Mouse (Mus musculus): ENCODE results near the gene Hsd17b1.

The Hsd17b1 gene

DNA sequence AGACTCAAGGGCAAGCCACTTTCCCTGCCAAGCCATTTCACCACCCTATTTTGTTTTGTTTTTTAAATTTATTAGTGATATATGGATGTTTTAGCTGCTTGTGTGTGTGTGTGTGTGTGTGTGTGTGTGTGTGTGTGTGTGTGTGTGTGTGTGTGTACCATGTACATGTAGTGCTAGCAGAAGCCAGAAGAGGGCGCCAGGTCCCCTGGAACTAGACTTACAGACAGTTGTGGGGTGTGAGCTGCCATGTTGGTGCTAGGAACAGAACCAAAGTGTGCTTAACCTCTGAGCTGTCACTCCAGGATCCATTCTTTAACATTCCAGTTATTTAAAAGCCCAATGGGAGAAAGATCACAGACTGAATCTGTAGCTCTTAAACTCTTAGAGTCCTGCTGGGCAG, 48.9 kb downstream of the Hsd17b1 start:
- no peak for DNase-seq (ENCODE audit: low spot score in 2 of 2)

DNA sequence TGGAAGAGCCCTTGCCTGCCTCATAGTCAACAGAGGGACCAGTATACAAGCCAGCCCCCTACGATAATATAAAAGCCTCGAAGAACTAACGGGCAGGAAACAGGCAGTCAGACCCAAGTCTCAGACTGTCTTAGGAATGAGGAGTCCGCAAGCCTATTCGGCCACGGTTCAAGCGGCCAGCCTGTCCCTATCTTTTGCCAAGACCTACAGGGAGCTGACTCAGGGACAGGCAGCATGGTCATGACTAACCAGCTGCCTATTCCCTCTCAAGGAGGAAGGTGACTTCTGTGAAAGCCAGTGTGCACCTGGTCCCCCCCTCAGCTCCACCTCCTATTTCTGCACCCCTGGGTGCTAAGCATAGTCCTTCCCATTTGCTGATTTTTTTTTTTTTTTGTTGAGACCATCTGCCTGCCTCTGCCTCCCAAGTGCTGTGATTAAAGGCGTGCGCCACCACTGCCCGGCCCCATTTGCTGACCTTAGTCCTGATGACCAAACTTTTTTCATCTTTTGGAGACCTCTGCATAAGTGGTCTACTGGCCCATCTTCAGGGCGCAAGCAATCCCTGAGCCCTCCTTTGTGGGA, 50.9 kb downstream of the Hsd17b1 start:
- DNase-seq (ENCODE audit: low spot score in 2 of 2): no peak

Measured in frontal cortex, postnatal 10 days (tissue).